Mouse (Mus musculus) ovary, postnatal 10 days (tissue): ENCODE results near the gene Fam50a.
A peak's percentile ranks its signal among the peaks of the same experiment; 100 is the strongest.
"Not testable (repeated sequence)": the region's sequence is repeated elsewhere in the genome, so short reads cannot be mapped to it uniquely, and the experiment has no call there.

Experiments
- DNase-seq: peaks from one replicate; pipeline ENCODE4 v3.0.0; 2022; ENCODE audit warnings: low spot score

The Fam50a gene

GRCm38 (mm10) chrX:74330166-74330930 lies 17.5 kb downstream of the Fam50a start:
- no peak for DNase-seq

GRCm38 (mm10) chrX:74352645-74353466 lies 40.0 kb downstream of the Fam50a start:
- DNase-seq: no peak

- DNase-seq: peak; percentile 50
Observed at GRCm38 (mm10) chrX:74353467-74353770, 40.6 kb downstream of the Fam50a start, which contains the start of gene Lage3. TSS of gene Lage3 (minus strand) at chrX:74353618.

GRCm38 (mm10) chrX:74357069-74357468 lies 44.2 kb downstream of the Fam50a start:
- DNase-seq: not testable (repeated sequence)

DNA sequence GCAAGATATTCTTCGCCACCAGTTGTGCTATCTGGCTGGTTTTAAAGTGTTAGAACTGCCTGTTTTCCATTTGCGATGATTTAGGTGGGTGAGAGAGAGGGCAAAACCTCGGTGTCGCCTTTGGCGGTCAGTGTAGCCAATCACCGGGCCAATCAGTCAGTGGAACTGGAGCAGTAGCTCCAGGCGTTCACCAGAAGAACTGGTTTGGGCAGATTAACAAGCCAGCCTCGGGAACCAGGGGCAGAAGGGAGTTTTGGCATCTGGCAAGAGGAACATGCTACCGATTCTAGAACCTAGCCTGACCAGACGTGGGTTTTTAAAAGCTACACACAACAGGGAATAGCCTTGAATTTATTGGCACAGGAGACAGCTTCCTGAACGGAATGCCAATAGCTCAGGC lies 46.3 kb downstream of the Fam50a start:
- no peak for DNase-seq

DNA sequence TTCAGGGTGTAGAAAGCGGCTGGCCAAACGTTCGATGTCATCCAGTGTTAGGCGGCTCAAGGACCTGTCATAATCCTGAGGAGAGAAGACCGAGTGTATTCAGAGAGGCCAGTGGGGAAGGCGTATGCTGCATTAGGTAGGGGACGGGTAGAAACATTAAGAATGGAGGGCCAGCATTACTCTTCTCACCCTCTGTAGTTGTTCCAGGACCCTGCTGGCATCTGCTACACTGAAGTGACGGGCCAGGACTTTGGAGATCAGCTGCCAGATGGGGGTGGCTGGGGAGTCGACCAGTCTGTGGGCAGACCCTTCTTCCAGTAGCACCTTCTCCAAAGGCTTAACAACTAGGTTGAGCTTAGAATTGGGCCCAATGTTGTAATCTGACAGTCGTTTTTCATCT lies 54.7 kb downstream of the Fam50a start:
- no peak for DNase-seq

DNA sequence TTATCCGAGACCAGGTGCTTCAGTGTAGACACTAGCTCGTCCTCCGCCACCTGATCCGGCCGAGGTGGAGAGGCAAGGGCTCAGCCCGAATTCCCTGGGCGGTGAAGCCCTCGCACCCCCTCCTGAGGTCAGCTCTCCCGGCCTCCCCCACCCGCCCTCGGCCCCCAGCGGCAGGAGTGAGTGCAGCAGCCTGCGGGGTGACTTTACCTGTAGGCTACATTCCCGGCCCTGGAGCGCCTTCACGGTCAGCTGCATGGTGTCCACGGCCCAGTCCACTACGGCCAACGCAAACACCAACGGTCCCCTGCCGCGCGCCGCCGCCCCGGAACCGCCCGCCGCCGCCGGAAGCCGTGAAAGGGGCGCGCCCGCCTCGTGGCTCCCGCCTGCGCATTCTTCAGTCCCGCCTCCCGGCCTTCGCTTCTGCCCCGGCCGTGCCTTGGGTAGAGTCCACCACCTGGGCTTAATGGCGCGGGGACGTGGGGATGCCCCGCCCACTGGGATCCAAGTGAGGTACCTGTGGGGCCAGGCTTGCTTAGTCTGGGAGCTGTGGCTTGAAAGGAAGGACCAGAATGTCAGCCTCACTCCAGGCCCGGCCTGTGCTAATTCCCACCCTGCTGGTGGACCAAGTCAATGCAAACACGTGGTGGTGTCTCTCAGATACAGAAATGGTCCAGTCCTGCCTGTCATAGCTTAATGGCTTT lies 55.5 kb downstream of the Fam50a start:
- no peak for DNase-seq
